Mouse (Mus musculus) midbrain, embryonic 16.5 days (tissue): Measurements from ENCODE around the gene Polr3c. TPM values are rescaled to one million over a fixed set of nuclear protein-coding genes. Genes with fewer than 3 reads are reported as not detected.

ENCODE experiments used
- ATAC-seq: fragments of 200-750 bp; cut with Nextera tagmentation; 2 replicates; pipeline ENCODE4 v1.8.0; 2017; ENCODE audit warnings: moderate TSS enrichment
- H3K27ac ChIP-seq: fragments of 300-500 bp; sonication (generic); 2 replicates; pipeline ENCODE4 v1.5.1; 2014; ENCODE audit warnings: mild to moderate bottlenecking, low read length, mixed read lengths
- H3K27me3 ChIP-seq: fragments of 300-500 bp; sonication (generic); 2 replicates; pipeline ENCODE4 v1.6.1; 2014; ENCODE audit warnings: low read depth, low read length, mixed read lengths; ENCODE audit not compliant: control insufficient read depth, insufficient read depth
- H3K36me3 ChIP-seq: fragments of 300-500 bp; sonication (generic); 2 replicates; pipeline ENCODE4 v1.6.1; 2014; ENCODE audit warnings: mild to moderate bottlenecking, low read length, moderate library complexity, mixed read lengths; ENCODE audit not compliant: control insufficient read depth, insufficient read depth
- H3K4me1 ChIP-seq: fragments of 300-500 bp; sonication (generic); 2 replicates; pipeline ENCODE4 v1.6.1; 2014; ENCODE audit warnings: mild to moderate bottlenecking, low read length, mixed read lengths; ENCODE audit not compliant: control insufficient read depth, insufficient read depth
- H3K4me2 ChIP-seq: fragments of 300-500 bp; sonication (generic); 2 replicates; pipeline ENCODE4 v1.6.1; 2014; ENCODE audit warnings: mild to moderate bottlenecking, low read length, mixed read lengths
- H3K4me3 ChIP-seq: fragments of 300-500 bp; sonication (generic); 2 replicates; pipeline ENCODE4 v1.5.1; 2014; ENCODE audit warnings: low read depth, mild to moderate bottlenecking, low read length, moderate library complexity, mixed read lengths
- H3K9ac ChIP-seq: fragments of 300-500 bp; sonication (generic); 2 replicates; pipeline ENCODE4 v1.6.1; 2014; ENCODE audit warnings: low read depth, low read length, mixed read lengths
- H3K9me3 ChIP-seq: fragments of 300-500 bp; sonication (generic); replicated peaks from 2 replicates; pipeline ENCODE4 v1.6.1; 2014; ENCODE audit warnings: mild to moderate bottlenecking, low read length, mixed read lengths; ENCODE audit not compliant: control insufficient read depth, poor library complexity, severe bottlenecking
- WGBS: fragments of 180-500 bp; shearing (Covaris S2); extraction: QIAGEN DNeasy Blood & Tissue Kit; methylation state at CpG from one replicate; pipeline ENCODE4 v1.1.7; 2014; 5-methylcytosine and 5-hydroxymethylcytosine counted together
- polyA plus RNA-seq: library from polyadenylated mRNA; unstranded; fragments of >200 nt; fragmentation: Nextera tagmentation; extraction: Ambion mirVana; gene quantifications from 2 replicates; pipeline ENCODE4 v1.2.1, GENCODE M21; 2015

Gene Polr3c
- polyA plus RNA-seq, 1 experiment from 2014 or later: 33.3 TPM

DNA sequence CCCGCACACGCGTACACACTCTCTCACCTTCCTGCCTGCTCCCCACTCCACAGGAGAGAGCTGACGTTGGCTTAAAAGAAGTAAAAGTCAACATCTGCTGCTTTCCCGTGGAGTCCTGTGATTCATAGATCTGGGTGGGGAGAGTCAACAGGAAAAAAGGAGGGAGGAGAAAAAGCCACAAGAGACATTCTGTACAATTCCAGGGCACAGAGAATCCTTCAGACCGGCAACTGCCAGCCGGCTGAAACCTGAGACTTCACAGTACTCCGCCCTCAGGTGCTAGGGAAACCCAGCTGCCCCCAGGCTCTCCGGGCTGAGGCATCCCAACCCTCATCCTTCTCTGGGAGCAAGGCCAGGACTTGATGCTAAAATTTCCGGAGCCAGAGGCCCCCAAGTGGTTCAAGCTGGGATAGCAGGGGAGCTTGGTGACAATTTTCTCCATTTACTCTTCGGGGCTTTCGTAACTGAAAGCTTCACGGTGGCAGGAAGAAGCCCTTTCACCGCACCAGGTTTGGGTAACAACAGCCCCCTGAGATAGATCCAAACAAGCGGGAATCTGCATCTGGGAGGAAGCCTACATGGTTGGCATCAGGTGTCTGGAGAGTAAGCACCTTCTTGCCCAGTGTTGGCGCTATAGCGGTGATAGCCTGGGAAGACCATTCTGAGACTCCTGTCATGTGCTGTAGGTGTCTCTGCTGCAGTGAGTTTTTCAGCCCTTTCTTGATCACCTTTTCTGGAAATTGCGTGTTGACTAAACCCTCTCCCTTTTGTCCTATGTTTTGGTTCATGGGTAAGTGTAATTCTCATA is 63.8 kb downstream of the Polr3c start:
- Histone ChIP-seq H3K4me2 (peak overlapping the region; percentile 65), H3K27ac (peak overlapping the region; percentile 69), H3K9me3 (no peaks in the 10 kb centered on the region), H3K36me3 (no peaks in the 10 kb centered on the region), H3K27me3 (no peaks in the 10 kb centered on the region), H3K4me3 (peak overlapping the region; percentile 33), H3K4me1 (peaks cover 8% of the 10 kb centered on the region), H3K9ac (peak overlapping the region; percentile 67)
- 3% methylated on average over 16 of the region's 18 CpGs for WGBS
- ATAC-seq: peak; percentile 85

DNA sequence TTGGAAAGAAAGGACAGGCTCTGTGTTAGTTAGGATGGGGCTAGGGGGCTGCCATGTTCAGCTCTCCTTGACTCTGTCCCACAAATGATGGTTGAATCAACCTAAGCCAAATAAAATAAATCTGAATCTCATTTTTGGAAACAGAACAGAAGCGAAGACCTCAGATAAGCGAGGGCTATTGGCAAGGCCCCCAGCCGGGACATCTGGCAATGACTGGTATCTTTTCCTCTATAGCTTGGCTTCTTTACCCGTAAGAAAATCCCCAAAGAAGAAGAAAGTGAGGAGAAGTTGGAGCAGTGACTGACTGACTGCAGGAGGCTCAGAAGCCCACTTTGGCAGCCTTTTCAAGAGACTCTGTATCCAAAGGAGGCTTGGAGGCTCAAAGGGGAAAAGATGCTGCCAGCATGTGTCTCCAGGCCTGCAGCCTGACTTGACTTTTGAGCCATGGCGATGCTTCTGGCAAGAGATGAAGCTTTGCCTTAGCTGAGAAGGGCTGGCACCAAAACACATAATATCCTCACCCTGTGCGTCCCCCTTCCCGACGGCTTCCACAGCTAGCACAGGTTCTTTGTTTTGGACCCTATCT is 64.6 kb downstream of the Polr3c start:
- Histone ChIP-seq H3K4me1 (peaks cover 8% of the 10 kb centered on the region), H3K4me2 (peak overlapping the region; percentile 65), H3K4me3 (peak overlapping the region; percentile 33), H3K27me3 (no peaks in the 10 kb centered on the region), H3K9ac (peak overlapping the region; percentile 67), H3K9me3 (no peaks in the 10 kb centered on the region), H3K27ac (peak overlapping the region; percentile 69), H3K36me3 (no peaks in the 10 kb centered on the region)
- 43% methylated on average over 8 of the region's 8 CpGs for WGBS
- peak; percentile 33; the same call in 1 of the 2 replicates for ATAC-seq

Other genes starting within 250 kb of the Polr3c start
- 1.8 and 2.4 TPM in 2 replicates for gene Hfe2, start 202.5 kb downstream of the Polr3c start, polyA plus RNA-seq
- 41.5 and 43.5 TPM in 2 replicates for gene Txnip, start 169.7 kb downstream of the Polr3c start, polyA plus RNA-seq
- gene Gm16253, start 150.6 kb downstream of the Polr3c start, polyA plus RNA-seq: 1.6 and 1.8 TPM in 2 replicates
- 36.7 and 38.8 TPM in 2 replicates for gene Polr3gl, start 133.4 kb downstream of the Polr3c start, polyA plus RNA-seq
- gene Ankrd34a, start 131.0 kb downstream of the Polr3c start, polyA plus RNA-seq: 16.4 and 20.6 TPM in 2 replicates
- gene Lix1l, start 126.5 kb downstream of the Polr3c start, polyA plus RNA-seq: 4.0 and 4.7 TPM in 2 replicates
- gene Rbm8a, start 97.7 kb downstream of the Polr3c start, polyA plus RNA-seq: 118 and 123 TPM in 2 replicates
- gene Pex11b, start 92.3 kb downstream of the Polr3c start, polyA plus RNA-seq: 60.5 and 67.0 TPM in 2 replicates
- gene Gm42957, start 92.2 kb downstream of the Polr3c start, polyA plus RNA-seq: 0.07 and 0.24 TPM in 2 replicates
- 1.1 and 1.2 TPM in 2 replicates for gene Itga10, start 82.0 kb downstream of the Polr3c start, polyA plus RNA-seq
- 2.9 and 3.2 TPM in 2 replicates for gene Ankrd35, start 57.5 kb downstream of the Polr3c start, polyA plus RNA-seq
- gene Pias3, start 31.2 kb downstream of the Polr3c start, polyA plus RNA-seq: 38.7 and 41.6 TPM in 2 replicates
- gene Nudt17, start 19.1 kb downstream of the Polr3c start, polyA plus RNA-seq: 16.0 and 17.2 TPM in 2 replicates
- gene Rnf115, start within 50 bp of the Polr3c start, polyA plus RNA-seq: 71.4 and 75.8 TPM in 2 replicates
- 0.60 and 0.68 TPM in 2 replicates for gene Pdzk1, start 101.7 kb upstream of the Polr3c start, polyA plus RNA-seq
- gene Cd160, start 101.7 kb upstream of the Polr3c start, polyA plus RNA-seq: 0.27 and 0.48 TPM in 2 replicates
- 2.0 and 2.4 TPM in 2 replicates for gene Gja5, start 177.1 kb upstream of the Polr3c start, polyA plus RNA-seq
- 36.3 and 41.2 TPM in 2 replicates for gene Gpr89, start 177.7 kb upstream of the Polr3c start, polyA plus RNA-seq
- 0.04 TPM in 1 of 2 replicates, not detected in the other for gene Gja8, start 198.4 kb upstream of the Polr3c start, polyA plus RNA-seq